Mouse (Mus musculus): ENCODE results near the gene St6gal1. TPM values are rescaled to one million over a fixed set of nuclear protein-coding genes. Genes with fewer than 3 reads are reported as not detected.

Gene St6gal1
- polyA plus RNA-seq, 1 experiment from 2014 or later = 29.1 TPM

- no peak overlapping the region for H3K4me3 ChIP-seq (ENCODE audit: low read depth, low read length)
- H3K4me1 ChIP-seq (ENCODE audit: control insufficient read depth, insufficient read depth, low read length) = no peaks in the 10 kb centered on the region
- no peak for ATAC-seq (ENCODE audit: insufficient number of reproducible peaks, low FRiP score, low TSS enrichment, low read depth)
- no peak overlapping the region for H3K9ac ChIP-seq (ENCODE audit: low read length)
- 89% methylated on average over 5 of the region's 5 CpGs for WGBS
- no peak for DNase-seq (ENCODE audit: low spot score)
- no peaks in the 10 kb centered on the region for H3K9me3 ChIP-seq (ENCODE audit: control insufficient read depth, low read length)
- no peak overlapping the region for H3K27ac ChIP-seq (replicated peaks; ENCODE audit: low read depth, low read length)
- H3K4me2 ChIP-seq (ENCODE audit: low read depth, severe bottlenecking) = no peak overlapping the region
- H3K27me3 ChIP-seq (ENCODE audit: control insufficient read depth, insufficient read depth, low read length) = no peaks in the 10 kb centered on the region
- H3K36me3 ChIP-seq (ENCODE audit: control insufficient read depth, insufficient read depth, low read length) = no peaks in the 10 kb centered on the region
Observed at GRCm38 (mm10) chr16:23234557-23234956, 10.0 kb downstream of the St6gal1 start.

- DNase-seq (ENCODE audit: low spot score) (no peak), ATAC-seq (ENCODE audit: insufficient number of reproducible peaks, low FRiP score, low TSS enrichment, low read depth) (no peak)
- Histone ChIP-seq H3K36me3 (ENCODE audit: control insufficient read depth, insufficient read depth, low read length) (no peaks in the 10 kb centered on the region), H3K9ac (ENCODE audit: low read length) (no peak overlapping the region), H3K27ac (replicated peaks; ENCODE audit: low read depth, low read length) (no peak overlapping the region), H3K9me3 (ENCODE audit: control insufficient read depth, low read length) (no peaks in the 10 kb centered on the region), H3K4me2 (ENCODE audit: low read depth, severe bottlenecking) (no peak overlapping the region), H3K27me3 (ENCODE audit: control insufficient read depth, insufficient read depth, low read length) (no peaks in the 10 kb centered on the region), H3K4me1 (ENCODE audit: control insufficient read depth, insufficient read depth, low read length) (no peaks in the 10 kb centered on the region), H3K4me3 (ENCODE audit: low read depth, low read length) (no peak overlapping the region)
- WGBS = 71% methylated on average over 7 of the region's 7 CpGs
Observed at GRCm38 (mm10) chr16:23235173-23235694, 10.7 kb downstream of the St6gal1 start.

- Histone ChIP-seq H3K27ac (replicated peaks; ENCODE audit: low read depth, low read length) (no peak overlapping the region), H3K9me3 (ENCODE audit: control insufficient read depth, low read length) (no peaks in the 10 kb centered on the region), H3K4me3 (ENCODE audit: low read depth, low read length) (no peak overlapping the region), H3K36me3 (ENCODE audit: control insufficient read depth, insufficient read depth, low read length) (no peaks in the 10 kb centered on the region), H3K27me3 (ENCODE audit: control insufficient read depth, insufficient read depth, low read length) (no peaks in the 10 kb centered on the region), H3K4me2 (ENCODE audit: low read depth, severe bottlenecking) (no peak overlapping the region), H3K4me1 (ENCODE audit: control insufficient read depth, insufficient read depth, low read length) (no peaks in the 10 kb centered on the region), H3K9ac (ENCODE audit: low read length) (no peak overlapping the region)
- ATAC-seq (ENCODE audit: insufficient number of reproducible peaks, low FRiP score, low TSS enrichment, low read depth) = no peak
- DNase-seq (ENCODE audit: low spot score) = no peak
- 58% methylated on average over 6 of the region's 6 CpGs for WGBS
Observed at GRCm38 (mm10) chr16:23239583-23239982, 15.0 kb downstream of the St6gal1 start.

- Histone ChIP-seq H3K27ac (replicated peaks; ENCODE audit: low read depth, low read length) (no peak overlapping the region), H3K9me3 (ENCODE audit: control insufficient read depth, low read length) (no peaks in the 10 kb centered on the region), H3K9ac (ENCODE audit: low read length) (no peak overlapping the region), H3K27me3 (ENCODE audit: control insufficient read depth, insufficient read depth, low read length) (no peaks in the 10 kb centered on the region), H3K36me3 (ENCODE audit: control insufficient read depth, insufficient read depth, low read length) (no peaks in the 10 kb centered on the region), H3K4me2 (ENCODE audit: low read depth, severe bottlenecking) (no peak overlapping the region), H3K4me1 (ENCODE audit: control insufficient read depth, insufficient read depth, low read length) (no peaks in the 10 kb centered on the region), H3K4me3 (ENCODE audit: low read depth, low read length) (no peak overlapping the region)
- ATAC-seq (ENCODE audit: insufficient number of reproducible peaks, low FRiP score, low TSS enrichment, low read depth) (0 out of 2 replicates have a peak, but pooled peaks have one; percentile 57), DNase-seq (ENCODE audit: low spot score) (peak; percentile 28)
- 47% methylated on average over 13 of the region's 13 CpGs for WGBS
Observed at GRCm38 (mm10) chr16:23240049-23240949, 15.8 kb downstream of the St6gal1 start.

- Histone ChIP-seq H3K36me3 (ENCODE audit: control insufficient read depth, insufficient read depth, low read length) (no peaks in the 10 kb centered on the region), H3K9ac (ENCODE audit: low read length) (no peak overlapping the region), H3K4me3 (ENCODE audit: low read depth, low read length) (no peak overlapping the region), H3K4me1 (ENCODE audit: control insufficient read depth, insufficient read depth, low read length) (no peaks in the 10 kb centered on the region), H3K27ac (replicated peaks; ENCODE audit: low read depth, low read length) (no peak overlapping the region), H3K4me2 (ENCODE audit: low read depth, severe bottlenecking) (no peak overlapping the region), H3K9me3 (ENCODE audit: control insufficient read depth, low read length) (no peaks in the 10 kb centered on the region), H3K27me3 (ENCODE audit: control insufficient read depth, insufficient read depth, low read length) (no peaks in the 10 kb centered on the region)
- WGBS = 59% methylated on average over 5 of the region's 5 CpGs
- no peak for ATAC-seq (ENCODE audit: insufficient number of reproducible peaks, low FRiP score, low TSS enrichment, low read depth)
- DNase-seq (ENCODE audit: low spot score) = no peak
Observed at GRCm38 (mm10) chr16:23240950-23241259, 16.4 kb downstream of the St6gal1 start.

GRCm38 (mm10) chr16:23243726-23244425 lies 19.3 kb downstream of the St6gal1 start:
- ATAC-seq (ENCODE audit: insufficient number of reproducible peaks, low FRiP score, low TSS enrichment, low read depth) = no peak
- no peaks in the 10 kb centered on the region for H3K9me3 ChIP-seq (ENCODE audit: control insufficient read depth, low read length)
- H3K27ac ChIP-seq (replicated peaks; ENCODE audit: low read depth, low read length) = no peak overlapping the region
- no peak for DNase-seq (ENCODE audit: low spot score)
- H3K36me3 ChIP-seq (ENCODE audit: control insufficient read depth, insufficient read depth, low read length) = no peaks in the 10 kb centered on the region
- no peaks in the 10 kb centered on the region for H3K27me3 ChIP-seq (ENCODE audit: control insufficient read depth, insufficient read depth, low read length)
- no peak overlapping the region for H3K9ac ChIP-seq (ENCODE audit: low read length)
- no peak overlapping the region for H3K4me3 ChIP-seq (ENCODE audit: low read depth, low read length)
- H3K4me2 ChIP-seq (ENCODE audit: low read depth, severe bottlenecking) = no peak overlapping the region
- H3K4me1 ChIP-seq (ENCODE audit: control insufficient read depth, insufficient read depth, low read length) = no peaks in the 10 kb centered on the region
- WGBS = 91% methylated on average over 5 of the region's 5 CpGs

GRCm38 (mm10) chr16:23244486-23244885 lies 19.9 kb downstream of the St6gal1 start:
- Histone ChIP-seq H3K9me3 (ENCODE audit: control insufficient read depth, low read length) (no peaks in the 10 kb centered on the region), H3K27me3 (ENCODE audit: control insufficient read depth, insufficient read depth, low read length) (no peaks in the 10 kb centered on the region), H3K4me2 (ENCODE audit: low read depth, severe bottlenecking) (no peak overlapping the region), H3K4me3 (ENCODE audit: low read depth, low read length) (no peak overlapping the region), H3K27ac (replicated peaks; ENCODE audit: low read depth, low read length) (no peak overlapping the region), H3K9ac (ENCODE audit: low read length) (no peak overlapping the region), H3K36me3 (ENCODE audit: control insufficient read depth, insufficient read depth, low read length) (no peaks in the 10 kb centered on the region), H3K4me1 (ENCODE audit: control insufficient read depth, insufficient read depth, low read length) (no peaks in the 10 kb centered on the region)
- no peak for ATAC-seq (ENCODE audit: insufficient number of reproducible peaks, low FRiP score, low TSS enrichment, low read depth)
- WGBS = 89% methylated on average over 7 of the region's 7 CpGs
- no peak for DNase-seq (ENCODE audit: low spot score)

GRCm38 (mm10) chr16:23249285-23249684 lies 24.7 kb downstream of the St6gal1 start:
- Histone ChIP-seq H3K9ac (ENCODE audit: low read length) (no peak overlapping the region), H3K4me2 (ENCODE audit: low read depth, severe bottlenecking) (no peak overlapping the region), H3K9me3 (ENCODE audit: control insufficient read depth, low read length) (no peaks in the 10 kb centered on the region), H3K36me3 (ENCODE audit: control insufficient read depth, insufficient read depth, low read length) (no peaks in the 10 kb centered on the region), H3K4me1 (ENCODE audit: control insufficient read depth, insufficient read depth, low read length) (peaks cover 21% of the 10 kb centered on the region; the same call in 1 of the 2 replicates), H3K27me3 (ENCODE audit: control insufficient read depth, insufficient read depth, low read length) (no peaks in the 10 kb centered on the region), H3K27ac (replicated peaks; ENCODE audit: low read depth, low read length) (no peak overlapping the region), H3K4me3 (ENCODE audit: low read depth, low read length) (no peak overlapping the region)
- WGBS = 72% methylated on average over 4 of the region's 4 CpGs
- DNase-seq (ENCODE audit: low spot score) (no peak), ATAC-seq (ENCODE audit: insufficient number of reproducible peaks, low FRiP score, low TSS enrichment, low read depth) (no peak)

All from limb, embryonic 11.5 days (tissue).